Mouse (Mus musculus) left cerebral cortex, adult 8-10 months (tissue): ENCODE results near the gene Cep68. TPM values are rescaled to one million over a fixed set of nuclear protein-coding genes. Genes with fewer than 3 reads are reported as not detected.
A peak's percentile ranks its signal among the peaks of the same experiment; 100 is the strongest.

ENCODE experiments used
- DNase-seq, 2 experiments: peaks; one replicate each; pipeline ENCODE4 v3.0.0; 2022; ENCODE audit warnings: low spot score in 2 of 2
- total RNA-seq, 4 experiments: library from RNA; stranded (reverse); gene quantifications; 2 replicates each; pipeline ENCODE4 v1.2.4; 2022

The Cep68 gene
- 10 to 100 TPM; 29.6 to 33.0 (median 31.6) TPM for total RNA-seq

DNA sequence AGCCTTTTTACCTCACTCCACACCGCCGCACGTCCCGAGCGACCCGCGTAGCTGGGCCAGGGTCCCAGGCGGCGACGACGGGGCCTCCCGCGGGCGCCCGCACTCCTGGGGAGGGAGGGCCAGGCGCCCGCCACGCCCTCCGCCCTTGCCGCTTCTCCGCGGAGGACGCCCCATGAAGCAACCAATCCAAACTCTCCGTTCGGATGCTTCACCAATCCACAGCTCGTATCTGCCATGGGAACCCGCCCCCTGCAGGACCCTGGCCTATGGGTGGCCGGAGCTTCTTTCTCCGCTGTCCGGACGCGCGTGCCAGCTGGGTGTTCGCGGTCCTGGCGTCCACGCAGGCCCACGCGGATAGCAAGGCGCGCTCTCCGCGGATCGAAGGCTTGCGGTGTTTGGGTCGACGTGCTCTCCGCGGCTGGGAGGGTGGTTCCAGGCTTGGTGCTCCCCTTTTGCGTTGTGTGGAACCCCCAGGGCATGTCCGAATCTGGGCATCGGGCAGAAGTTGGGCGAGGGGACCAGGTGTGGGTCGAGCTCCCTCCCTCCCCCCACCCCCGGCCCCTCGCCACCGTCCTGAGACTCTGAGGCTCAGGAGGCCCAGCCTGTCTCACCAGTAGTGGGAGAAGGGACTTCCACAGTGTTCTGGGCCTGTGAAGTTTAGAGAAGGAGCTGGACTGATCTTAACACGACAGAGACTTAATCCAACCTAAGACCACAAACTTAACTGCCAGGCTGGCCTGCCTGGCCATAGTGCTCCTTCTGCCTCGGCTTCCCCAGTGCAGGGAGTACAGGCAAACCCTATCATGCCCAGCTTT lies at the start of gene Cep68:
Gene Cep68, minus strand, starts transcription at position 134 of the 815 bp plus-strand sequence.
- peak; percentile 92 to 96 for DNase-seq

DNA sequence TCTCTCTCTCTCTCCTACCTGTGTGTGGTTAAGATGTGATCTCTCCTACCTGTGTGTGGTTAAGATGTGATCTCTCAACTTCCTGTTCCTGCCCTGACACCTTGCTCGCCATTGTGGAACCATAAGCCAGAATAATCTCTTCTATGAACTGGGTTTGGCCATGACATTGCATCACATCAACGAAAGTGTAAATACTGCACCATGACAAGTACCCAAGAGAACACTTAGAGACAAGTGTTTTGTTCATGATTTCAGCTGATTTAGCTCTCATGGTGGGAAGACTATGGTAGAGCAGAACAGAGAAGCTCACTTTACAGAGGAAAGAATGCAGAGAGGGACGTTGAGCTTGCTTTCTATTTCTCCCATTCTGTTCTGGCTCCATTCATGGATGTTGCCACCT lies 35.2 kb upstream of the Cep68 start:
- DNase-seq = no peak

DNA sequence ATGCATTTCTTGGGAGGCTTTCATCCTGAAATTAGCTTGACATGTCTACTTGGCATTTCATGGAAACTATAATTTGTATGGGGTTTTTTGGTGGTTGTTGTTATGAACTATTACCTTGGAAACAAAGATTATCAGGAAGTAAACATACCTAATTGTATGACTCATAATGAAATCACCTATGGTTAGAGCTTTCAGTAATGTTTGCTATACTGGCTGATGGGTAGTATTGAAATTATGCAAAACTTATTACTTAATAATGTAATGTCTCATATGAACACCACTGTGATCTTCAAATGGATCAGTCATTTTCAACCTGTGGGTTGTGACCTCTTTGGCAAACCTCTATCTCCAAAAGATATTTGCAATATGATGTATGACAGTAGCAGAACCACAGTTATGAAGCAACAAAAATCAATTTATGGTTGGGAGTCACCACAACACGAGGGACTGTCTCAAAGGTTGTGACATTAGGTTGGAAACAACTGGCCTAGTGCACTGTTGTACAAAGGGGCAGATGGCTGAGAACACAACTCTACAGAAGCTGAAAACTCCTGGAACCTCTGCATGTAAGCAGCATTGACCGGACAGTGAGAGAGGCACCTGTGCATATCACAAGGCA lies 33.5 kb upstream of the Cep68 start:
- no peak for DNase-seq

DNA sequence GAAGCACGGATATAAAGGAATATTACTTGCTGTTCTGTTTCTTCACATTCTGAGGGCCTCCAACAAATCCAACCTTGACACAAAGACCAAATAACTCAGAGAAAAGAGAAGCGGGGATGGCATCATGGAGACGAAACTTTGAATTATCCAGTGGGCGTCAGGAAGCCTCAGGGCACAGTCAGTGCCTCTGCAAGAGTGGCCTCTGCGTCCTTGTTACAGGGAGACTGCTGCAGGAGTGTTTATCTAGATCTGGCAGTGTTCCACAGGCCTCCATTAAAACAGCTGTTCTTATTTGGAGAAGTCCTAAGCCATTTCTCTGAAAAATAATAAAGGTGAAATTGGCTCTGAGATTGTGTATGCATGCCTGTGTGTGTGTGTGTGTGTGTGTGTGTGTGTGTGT lies 31.8 kb upstream of the Cep68 start:
- no peak for DNase-seq

DNA sequence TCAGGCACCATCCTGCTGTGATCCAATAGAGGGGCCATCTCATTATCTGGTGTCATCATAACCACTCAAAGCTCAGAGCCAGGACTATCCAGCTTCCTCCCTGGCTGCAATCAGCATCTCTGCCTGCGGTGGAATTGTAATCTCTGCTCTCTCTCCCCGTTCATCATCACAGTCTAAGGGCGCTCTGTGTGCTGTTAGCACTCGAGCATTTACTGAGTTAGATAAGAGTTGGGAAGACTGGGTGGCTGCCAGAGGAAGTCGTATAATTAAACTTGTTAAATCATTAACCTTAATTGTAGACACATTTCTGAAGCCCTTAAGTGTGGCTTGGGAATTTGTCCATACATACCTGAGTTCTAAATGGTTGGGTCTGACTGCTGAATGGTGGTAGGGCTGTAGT lies 29.5 kb upstream of the Cep68 start:
- no peak for DNase-seq

DNA sequence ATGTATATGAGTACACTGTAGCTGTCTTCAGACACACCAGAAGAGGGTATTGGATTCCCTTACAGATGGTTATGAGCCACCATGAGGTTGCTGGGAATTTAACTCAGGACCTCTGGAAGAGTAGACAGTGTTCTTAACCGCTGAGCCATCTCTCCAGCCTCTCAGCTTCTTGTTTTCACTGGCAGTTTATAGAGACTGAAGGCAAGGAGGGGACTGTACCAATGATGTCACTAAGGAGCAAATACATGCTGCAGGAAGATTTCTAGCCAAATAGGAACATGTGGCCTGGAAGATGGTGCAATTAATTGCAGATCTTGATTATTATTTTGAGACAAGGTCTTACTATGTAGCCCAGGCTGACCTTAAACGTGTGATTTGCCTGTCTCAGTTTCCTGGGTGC lies 27.9 kb upstream of the Cep68 start:
- DNase-seq = no peak

DNA sequence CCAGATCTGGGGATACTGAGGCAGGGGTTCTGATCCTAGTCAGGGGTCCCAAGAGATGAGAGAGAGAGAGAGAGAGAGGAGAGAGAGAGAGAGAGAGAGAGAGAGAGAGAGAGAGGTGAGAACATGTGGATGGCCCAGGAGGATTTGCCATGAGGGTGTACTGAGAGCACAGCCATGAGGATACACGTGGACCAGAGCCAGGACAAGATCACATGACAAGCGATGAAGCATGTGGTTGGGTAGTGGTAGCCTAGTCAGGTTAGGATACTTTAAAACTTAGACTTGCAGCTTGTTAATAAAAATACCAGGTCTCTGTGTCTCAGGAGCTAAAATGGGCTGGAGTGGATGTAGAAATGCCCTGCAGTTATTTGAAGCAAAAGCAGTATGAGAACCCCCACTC lies 26.7 kb upstream of the Cep68 start:
- DNase-seq = no peak

DNA sequence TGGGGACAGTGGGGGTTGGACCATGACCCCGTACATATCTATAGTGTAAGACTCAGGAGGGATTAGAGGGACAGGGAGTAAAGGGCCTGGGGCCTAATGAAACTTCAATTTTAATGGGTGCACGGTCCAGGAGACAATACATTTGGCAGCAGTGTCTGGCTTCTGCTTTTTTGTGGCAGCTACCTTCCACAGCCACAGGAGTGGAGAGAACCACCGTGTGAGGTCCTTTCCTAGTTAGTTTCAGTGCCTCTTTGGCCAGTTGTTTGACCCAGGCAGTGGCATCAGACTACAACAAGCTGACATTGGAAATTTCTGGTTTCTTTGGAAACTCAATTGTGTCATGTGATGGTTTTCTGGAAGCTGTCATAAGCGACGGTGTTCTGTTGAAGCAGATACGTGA lies 20.7 kb upstream of the Cep68 start:
- DNase-seq = no peak

DNA sequence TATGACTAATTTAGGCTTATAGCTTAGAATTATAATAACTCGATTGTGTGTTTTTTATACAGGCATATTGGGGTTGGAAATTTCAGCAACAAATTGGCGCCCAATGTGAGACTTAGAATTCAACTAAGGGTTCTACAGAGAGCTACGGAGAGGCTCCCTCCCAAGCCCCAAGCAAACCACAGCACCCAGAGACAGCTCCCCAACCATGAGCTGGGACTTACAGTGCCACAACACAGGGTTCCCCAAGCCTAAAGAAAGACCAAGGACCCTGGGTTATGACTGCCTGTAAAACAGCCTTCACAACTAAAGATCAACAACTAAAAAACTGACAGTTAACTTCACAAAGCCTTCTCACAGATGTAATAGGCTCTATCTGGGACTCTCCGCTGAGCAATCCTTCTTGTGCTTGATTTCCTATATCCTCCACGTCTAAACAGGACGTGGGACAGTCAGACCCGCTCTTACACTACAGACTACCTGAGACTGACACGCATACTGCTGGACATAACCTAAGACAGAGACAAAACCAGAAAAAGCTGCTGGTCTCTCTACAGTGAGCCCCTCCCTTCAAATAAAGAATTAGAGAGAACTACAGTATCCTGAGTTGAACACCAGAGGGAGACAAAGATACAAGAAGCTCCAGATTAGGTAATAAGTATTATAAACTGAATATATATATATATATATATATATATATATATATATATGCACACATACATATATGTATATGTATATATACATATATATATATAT lies 13.6 kb upstream of the Cep68 start:
- DNase-seq = no peak

DNA sequence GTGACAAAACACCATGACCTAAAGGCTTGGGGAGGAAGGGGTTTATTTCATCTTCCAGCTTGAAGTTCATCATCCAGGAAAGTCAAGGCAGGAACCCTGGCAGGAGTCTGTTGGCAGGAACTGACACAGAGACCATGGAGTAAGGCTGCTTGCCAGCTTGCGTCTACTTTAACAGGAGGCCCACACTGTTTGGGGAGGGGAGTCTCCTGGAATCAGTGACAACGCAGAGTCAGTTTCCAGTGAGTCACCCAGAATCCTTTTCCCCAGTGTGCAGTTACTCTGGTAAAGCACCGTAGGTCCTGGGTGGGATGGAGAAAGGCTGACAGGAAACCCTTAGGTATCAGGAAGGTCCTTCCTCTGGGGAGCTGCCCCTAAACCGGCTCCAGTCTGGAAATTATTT lies 5.6 kb upstream of the Cep68 start:
- DNase-seq = no peak

DNA sequence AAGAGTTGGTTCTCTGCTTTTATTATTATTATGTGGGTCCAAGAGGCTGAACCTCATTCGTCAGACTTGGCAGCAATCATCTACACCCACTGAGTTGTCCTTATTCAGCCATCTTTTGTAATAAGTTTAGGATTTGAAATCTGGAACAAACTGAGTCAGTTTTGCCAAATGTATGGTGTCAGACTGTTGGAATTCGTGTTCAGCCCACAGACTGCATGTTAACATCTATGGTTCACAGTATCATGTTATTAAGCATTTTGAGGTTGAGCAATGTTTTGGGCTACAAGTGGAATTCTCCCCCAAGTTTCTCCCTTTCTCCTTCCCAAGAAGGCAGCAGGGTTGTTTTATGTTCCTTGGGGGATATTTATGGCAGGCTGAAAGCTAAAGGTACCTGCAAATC lies 3.9 kb upstream of the Cep68 start:
- DNase-seq = no peak

DNA sequence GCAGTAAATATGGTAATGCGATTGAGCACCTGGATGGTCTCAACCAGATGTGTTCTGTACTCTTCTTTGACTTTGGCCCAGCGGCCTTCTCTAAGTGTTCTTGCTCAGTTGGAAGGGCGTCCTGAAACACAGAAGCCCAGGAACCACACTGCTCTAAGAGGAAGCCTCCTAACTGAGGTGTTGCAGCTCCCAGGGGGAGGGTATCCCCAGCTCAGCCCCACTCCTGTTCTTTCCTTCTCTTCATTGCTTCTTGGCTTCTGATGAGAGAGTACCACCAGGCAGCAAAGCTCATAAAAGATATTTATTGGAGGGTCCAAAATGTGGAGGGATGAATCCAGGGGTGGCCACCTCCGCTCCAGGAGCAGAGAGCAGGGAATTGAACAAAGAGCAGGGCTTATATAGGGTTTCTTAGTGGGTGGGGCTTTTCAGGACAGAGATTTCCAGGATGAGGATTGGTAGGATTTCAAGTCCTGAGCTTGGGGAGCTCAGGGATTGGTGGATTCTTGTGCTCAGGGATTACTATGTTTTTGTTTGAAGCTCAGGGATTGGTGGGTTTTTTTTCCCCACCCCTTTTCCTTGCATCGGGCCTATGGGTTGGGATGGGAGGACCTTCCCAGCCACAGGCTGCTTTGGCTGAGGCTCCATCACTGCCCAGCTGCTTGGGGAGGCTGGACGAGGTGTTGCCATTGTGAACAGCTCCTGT lies 1.4 kb upstream of the Cep68 start:
- DNase-seq = no peak

DNA sequence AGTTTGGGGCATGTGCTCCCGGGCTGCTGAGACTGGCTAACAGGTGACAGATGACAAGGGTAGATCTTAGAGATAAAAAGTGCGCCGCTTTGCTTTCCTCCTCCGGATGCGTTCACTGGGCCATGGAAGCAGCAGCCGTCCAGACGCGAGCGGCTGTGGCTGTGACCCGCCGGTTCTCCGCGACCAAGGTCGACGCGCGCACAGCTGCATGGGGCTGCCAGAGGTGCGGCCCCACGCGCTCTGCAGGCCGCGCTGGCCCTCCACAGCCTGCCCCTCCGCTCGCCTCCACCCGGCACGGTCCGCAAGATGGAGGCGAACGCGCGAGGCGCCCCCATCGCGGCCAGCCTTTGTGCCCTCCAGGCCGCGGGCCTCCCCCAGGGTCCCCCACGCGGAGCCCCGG lies 389 bp downstream of the Cep68 start:
- DNase-seq = no peak

DNA sequence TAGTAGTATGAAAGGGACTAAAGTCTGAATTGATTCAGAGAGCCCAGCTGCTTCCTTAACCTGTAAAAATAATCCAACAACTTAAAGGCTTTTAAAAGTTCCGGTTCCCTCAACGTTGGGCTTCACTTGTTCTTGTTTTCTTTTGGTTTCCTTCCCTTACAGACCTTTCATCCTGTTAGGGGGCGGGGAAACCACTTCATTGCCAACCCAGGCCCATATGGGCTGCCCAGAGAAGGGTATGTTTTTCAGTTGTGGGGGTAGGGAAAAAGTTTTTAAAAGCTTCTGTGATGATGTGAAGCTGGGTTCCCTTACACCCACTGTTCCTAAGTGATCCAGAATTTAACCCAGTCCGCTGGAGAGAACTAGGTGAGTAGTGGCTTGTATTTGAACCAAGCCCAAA lies 952 bp downstream of the Cep68 start:
- no peak for DNase-seq

DNA sequence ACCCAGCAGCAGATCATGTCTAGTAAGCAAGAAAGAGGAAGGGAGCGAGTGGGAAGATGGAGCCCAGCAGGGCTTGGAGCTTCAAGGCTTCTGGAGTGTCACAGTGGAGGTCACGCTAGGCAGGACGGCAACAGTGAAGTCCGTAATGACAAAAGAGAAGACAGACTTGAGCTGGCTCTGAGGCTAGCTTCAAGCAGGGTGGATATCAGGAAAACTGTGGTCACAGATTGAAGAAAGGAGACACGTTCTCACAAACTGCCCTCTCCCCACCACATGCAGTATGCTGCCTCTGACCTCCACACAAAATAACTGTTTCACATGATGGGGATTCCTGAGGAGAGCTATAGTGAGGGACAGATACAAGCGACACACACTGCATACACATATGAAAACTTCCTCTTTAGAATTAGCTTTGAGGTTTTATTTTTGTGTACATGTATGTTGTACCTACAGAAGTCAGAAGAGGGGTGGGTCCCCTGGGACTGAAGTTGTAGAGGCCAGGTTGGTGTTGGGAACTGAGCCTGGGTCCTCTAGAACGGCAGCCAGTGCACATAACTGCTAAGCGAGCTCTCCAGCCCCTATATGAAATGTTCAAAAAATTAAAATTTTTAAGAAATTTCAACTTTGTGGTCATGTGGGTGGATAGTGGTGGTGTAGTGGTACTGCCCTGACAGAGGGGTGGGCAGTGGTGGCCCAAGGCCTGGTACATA lies 1.9 kb downstream of the Cep68 start:
- no peak for DNase-seq

DNA sequence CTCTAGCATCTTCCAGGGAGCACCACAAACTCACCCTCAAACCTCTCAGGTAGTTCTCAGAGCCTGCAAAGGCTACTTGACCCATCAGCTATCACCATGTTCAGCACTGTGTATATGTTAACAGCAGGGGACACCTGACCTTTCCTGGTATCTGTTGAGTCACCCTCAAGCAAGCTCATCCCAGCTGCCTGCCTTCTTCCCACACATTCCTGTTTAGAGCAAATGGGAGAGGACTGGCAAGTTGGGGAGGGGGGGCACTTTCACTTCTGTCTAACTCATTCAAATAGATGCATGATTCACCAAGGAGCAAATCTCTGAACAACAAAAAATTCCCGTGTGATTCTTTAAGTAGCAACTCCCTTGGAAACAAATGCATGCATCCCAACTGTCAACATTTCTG lies 2.6 kb downstream of the Cep68 start:
- peak in 1 of 2 experiments; percentile 50 for DNase-seq

DNA sequence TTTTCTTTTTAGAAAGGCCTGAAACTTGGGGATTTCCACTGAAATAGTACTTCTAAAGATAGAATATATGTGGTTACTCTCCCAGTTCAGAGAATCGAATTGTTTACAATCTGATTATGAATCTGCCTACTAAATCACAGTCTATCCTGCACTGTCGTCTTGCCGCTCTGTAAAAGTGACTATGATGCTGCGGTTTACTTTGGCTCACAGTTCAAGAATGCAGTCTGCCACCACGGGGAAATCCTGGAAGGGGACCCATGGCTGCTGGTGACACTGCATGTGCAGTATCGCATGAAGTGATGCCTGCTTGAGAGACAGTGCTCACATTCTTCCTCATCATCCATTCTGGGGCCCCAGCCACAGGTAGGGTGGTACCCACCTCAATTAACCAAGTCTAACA lies 3.9 kb downstream of the Cep68 start:
- no peak for DNase-seq

DNA sequence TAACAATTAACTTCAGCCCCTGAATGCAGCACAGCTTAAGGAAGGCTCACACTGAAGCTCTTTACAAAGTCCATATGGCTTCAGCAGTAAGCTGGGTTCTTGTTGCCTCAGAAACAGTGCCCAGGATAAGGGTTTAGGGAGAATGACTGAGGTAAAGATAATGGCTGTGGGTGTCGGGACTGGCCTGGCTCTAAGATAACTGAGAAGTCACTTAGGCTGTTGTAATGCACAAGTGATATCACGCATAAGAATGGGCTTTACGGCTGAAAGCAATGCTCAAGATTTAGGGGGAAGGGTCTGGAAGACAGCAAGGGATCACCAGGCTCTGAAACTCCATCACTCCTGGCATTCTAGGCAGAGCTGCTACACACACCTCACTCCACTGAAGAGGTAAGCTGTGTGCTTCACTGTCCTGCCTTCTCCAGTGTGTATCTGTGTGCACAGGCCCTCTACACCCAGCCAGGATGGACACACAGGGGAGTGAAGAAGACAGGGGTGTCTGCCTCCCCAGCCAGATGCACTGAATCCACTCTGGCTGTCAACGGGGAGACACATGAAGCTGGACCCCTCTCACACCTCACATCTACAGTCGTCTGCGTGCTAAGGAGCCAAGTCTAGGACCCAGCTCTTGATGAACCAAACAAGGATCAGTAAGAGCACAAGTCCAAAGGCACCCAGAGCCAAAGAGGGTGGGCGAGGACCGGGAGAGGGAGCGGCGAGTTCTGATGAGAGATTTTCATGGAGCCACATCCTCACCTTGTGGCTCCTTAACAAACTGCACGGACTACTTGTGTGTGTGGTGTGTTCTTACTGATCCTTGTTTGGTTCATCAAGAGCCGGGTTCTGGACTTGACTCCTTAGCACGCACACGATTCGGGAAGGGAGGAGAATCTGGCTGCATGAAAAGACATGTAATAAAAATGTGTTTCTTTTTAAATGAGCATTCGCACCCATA lies 4.6 kb downstream of the Cep68 start:
- no peak for DNase-seq

DNA sequence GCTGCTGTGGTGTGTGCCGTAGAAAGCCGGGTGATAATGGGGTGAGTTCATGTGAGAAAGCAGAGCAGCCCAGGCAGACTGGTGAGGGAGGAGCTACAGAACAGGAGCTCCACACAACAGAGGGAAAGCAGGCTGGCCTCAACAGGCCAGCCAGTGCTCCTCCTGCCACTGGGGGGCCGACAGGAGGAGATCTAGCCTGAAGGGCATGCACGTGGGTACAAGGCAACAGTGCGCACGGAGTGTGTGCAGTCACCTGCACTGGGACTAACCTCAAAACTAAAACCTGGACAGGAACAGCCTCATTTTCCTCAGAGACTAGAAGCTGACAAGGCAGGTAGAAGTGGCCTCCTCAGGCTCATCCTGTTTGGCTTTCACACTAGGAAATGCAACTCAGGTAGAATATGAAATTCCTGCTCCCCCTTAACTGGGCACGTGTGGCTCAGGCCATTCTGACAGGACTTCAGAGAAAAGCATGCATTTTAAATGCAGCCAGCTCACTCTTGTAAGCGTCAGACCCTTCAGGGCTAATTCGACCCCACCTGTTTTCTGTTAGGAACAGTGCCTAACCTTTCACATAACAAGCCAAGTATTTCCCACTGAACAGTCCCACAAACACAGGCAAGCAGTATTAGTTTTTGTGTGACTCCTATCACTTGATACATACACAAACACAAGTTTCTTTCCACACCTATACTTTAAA lies 5.9 kb downstream of the Cep68 start:
- no peak for DNase-seq
